Mouse (Mus musculus) Muller cell, postnatal 12 days (primary cell): ENCODE measurements around the gene Tm2d3.
A peak's percentile ranks its signal among the peaks of the same experiment; 100 is the strongest.

Source experiments
- DNase-seq: peaks from one replicate; pipeline ENCODE4 v3.0.0-alpha.2; 2015; ENCODE audit errors: inconsistent ontology term

Gene Tm2d3

DNA sequence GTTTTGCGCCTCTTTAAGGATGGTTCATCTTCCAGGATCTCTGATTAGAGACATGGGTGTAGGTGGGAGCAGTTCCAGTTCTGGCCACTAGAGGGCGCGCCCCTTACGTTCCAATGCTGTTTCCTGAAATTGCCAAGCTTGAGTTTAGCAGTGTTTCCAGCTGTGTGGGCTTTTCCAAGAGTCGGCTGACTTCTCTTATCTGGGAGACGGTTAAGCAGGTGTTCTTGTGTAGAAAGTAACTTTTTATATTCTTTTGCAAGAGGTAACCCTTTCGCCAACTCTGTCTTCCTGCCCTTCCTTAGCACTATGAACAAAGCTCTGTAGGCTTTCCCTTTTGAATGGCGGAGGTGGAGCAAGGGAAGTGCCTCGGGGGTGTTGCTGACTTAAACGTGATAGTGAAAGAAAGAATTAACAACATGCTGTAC, 13.9 kb downstream of the Tm2d3 start:
- peak; percentile 59 for DNase-seq

- DNase-seq, result no peak
These were observed 17.5 kb downstream of the Tm2d3 start for GRCm38 (mm10) chr7:65708506-65708905.

DNA sequence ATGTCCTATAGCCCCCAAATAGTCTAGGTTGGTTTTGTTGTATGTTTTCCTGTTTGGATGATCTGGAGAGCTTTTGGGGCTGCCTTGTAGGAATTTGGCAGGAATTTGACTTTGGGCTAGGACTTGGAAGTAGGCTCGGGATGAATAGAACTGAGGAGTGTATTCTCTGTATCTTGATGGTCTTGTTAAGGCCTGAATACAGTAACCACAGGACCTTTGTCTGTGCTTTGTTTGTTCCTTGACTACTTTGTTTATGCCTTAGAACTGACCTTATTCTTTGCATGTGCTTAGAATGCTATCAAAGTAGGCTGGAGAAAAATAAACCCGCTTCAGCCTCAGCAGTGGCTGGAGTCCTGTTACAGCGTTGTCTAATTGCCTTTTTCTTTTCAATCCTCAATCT, 19.3 kb downstream of the Tm2d3 start:
- DNase-seq, result no peak

DNA sequence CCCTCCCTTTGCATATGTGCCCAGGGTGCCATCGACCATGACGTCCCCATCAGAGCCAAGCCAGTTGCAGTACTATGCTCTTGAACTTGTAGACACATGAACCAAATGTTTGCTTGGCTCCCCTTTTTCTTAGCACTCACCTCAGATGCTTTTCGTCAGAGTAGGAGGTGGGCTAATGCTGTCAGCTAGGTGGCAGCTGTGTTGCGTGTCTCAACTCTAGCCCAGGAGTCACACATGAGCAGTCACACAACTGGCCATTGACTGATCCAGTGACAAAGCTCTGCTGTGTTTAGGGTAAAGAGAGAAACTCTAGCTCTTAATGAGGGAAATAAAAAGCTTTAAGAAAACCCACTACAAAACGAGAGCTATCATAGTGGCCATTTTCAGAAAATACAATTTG, 22.8 kb downstream of the Tm2d3 start:
- DNase-seq, result no peak

GRCm38 (mm10) chr7:65714304-65714703, 23.3 kb downstream of the Tm2d3 start:
- peak; percentile 55 for DNase-seq

GRCm38 (mm10) chr7:65734024-65734423, 43.1 kb downstream of the Tm2d3 start:
- DNase-seq, result no peak

DNA sequence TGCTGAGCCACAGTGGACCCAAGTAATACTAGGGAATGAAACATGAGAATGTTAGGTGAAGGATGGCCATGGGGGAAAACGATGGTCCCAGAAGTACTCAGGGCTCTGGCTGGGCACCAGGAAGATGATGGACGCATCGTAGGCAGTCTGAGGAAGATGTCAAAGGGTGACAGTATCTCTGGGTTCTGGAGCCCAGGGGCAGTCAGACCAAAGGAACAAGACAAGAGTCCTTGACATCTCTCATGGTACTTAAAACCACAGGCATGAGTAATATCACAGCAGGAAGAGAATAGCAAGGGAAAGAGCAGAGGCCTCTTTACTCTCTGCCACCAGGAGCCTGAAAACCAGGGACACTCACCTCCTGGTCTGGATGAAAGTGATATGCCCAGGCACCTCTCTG, 44.3 kb downstream of the Tm2d3 start:
- DNase-seq, result no peak

DNA sequence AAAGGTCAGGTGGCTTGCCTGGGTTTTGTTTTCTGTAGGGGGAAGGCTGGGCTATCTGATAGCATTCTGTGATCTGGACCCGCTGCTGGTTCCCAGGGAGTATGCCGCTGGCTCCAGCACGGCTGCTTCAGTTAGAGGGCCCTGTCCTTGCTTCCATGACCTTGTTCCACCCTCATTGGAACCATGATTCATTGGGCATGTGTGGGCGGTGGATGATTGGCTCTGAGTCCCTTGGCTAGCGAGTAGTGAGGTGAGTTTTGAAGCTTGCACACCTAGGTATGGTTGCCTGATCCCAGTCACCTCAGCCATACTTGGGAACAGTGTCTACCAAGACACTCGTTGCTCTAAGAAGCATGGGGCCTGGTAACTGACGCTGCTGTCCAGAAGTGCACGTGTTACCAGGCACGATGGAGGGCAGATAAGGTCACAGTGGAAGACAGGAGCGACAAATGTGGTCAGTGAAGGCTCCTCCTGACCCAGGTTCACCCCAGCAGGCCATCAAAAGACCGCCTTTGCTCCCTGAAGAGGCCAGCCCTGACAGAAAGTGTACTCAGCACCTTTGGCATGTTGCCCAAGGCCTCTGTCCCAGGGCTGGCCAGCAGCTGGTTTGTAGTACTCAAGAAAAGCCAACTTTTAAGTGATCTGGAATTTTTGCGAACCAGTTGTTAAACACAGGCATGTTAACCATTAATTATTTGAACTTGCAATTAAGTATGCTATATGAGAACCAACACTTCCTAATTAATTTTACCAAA, 46.5 kb downstream of the Tm2d3 start:
- DNase-seq, result no peak

DNA sequence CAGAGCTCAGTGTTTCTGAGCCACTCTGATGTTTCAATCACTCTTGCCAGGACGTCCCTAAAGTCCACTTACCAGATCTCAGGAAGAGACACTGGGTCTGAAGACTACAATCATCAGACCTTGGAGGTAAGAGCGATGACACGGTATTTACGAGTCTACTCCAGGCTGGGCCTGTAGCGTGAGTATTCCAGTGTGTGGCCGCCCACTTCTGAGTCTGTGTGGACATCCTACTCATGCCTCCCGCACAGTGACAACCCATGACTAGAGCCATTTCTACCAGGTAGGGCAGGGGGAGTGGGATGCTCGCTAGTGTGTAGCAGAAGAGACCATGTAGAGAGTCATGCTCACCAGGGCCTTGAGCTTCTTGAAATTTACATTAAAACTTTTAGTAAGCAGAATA, 51.9 kb downstream of the Tm2d3 start:
- no peak for DNase-seq

- DNase-seq, result no peak
These were observed 57.3 kb downstream of the Tm2d3 start for GRCm38 (mm10) chr7:65747990-65748955.
